Mouse (Mus musculus): ENCODE results near the gene Mrpl28.

GRCm38 (mm10) chr17:26095121-26095740 is 28.1 kb upstream of the Mrpl28 start, which contains the start of gene Nme4:
- TF ChIP-seq CTCF (IDR thresholded peaks at IDR 0.05; ENCODE audit: insufficient read depth, low read depth, low read length), result no peak
- TF ChIP-seq POLR2A (IDR thresholded peaks at IDR 0.05; ENCODE audit: insufficient read depth, low read depth, low read length), result 0 out of 2 replicates have a peak, but pooled peaks have one; percentile 39
